Mouse (Mus musculus) heart, postnatal 36 days (tissue): ENCODE data around the gene Ece1. TPM values are rescaled to one million over a fixed set of nuclear protein-coding genes. Genes with fewer than 3 reads are reported as not detected.

Experiments used
- DNase-seq, 2 experiments: peaks; one replicate each; pipeline ENCODE4 v3.0.0; 2021 to 2022
- intact Hi-C: fragments of 180-260 bp; cut with DNase I; formaldehyde crosslinking; loops from one replicate; pipeline ENCODE4 v1.15.1; 2025
- total RNA-seq, 2 experiments: library from RNA; stranded (reverse); gene quantifications; 2 replicates each; pipeline ENCODE4 v1.2.3; 2021

The Ece1 gene
- total RNA-seq, 2 experiments from 2014 or later = 113 to 115 TPM

DNA sequence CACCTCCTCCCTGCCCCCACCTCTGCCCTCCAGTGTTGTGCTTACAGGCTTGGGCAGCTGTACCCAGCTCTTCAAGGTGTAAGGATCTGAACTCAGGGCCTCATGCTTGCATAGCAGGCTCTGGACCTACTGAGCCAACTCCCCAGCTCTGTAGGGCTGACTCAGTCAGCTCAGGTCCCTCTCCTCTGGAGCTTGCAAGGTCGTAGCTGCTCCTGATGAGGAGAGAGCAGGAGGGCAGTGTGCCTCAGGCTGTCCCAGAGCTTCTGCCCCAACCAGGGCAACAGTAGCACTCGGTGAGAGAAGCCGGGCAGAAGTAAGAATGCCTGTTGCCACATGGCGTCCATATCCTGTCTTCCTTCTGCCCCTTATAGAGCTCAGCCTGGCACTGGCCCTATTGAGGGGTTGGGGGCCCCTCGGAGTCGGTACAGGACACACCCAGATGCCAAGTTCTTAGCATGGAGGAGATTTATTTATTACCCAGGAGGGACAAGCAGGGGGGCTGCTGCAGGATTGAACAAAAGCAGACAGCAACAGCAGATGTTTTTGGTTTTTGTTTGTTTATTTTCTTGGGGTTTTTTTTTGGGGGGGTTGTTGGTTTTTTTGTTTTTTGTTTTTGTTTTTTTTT, 70.6 kb downstream of the Ece1 start:
- DNase-seq = no peak
- intact Hi-C loops = no loop called here

DNA sequence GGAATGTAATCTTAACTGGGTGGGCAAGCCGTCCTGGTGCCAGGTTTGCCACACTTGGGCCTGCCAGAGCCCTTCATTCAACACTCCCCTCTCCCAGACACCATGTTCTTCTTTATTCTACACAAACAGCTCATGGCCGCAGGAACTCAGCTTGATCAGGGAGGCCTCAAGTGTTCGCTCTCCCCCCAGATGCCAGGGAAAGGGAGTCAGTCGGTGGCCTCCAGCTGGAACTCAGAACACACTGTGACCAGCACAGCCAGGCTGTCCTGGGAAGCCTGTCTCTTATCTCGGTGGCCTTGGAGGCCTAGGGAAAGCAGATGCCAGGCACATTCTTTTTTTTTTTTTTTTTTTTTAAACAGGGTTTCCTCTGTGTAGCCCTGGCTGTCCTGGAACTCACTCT, 71.3 kb downstream of the Ece1 start:
- intact Hi-C loops = no loop called here
- no peak for DNase-seq

DNA sequence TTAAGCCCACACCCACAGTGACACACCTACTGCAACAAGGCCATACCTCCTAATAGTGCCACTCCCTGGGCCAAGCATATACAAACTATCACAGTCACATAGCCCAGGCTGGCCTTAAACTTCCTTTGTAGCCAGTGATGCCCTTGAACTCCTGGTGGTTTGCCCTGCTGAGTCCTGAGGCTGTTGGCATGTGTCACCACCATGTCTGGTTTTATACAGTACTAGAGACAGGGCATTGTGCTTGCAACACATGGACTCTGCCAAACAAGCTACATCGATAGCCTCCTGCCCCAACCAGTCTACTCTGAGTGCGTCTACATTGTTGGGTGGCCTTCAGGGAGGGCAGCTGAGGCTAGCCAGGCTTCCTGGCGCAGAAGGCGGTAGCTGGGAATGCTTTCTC, 74.1 kb downstream of the Ece1 start:
- DNase-seq = no peak
- intact Hi-C loops = no loop called here

DNA sequence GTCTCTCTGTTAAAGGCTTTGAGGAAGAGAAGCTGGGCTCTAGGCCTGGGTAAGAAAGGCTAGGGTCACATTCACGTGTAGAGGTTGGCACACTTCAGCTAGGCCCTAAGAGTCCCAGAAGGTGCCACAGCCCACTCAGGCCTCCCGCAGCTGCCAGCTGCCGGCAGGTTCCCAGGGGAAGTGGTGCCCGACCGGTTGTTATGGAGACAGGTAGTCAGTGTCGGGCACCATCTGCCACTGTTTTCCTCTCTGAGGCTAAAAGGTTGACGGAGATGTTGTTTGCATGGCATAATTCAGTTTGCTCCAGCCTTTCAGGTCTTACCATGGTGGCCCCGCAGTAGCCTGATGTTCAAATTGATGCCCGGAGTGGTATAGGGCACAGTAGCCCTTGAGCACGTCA, 78.0 kb downstream of the Ece1 start:
- no peak for DNase-seq
- intact Hi-C loops = no loop called here

DNA sequence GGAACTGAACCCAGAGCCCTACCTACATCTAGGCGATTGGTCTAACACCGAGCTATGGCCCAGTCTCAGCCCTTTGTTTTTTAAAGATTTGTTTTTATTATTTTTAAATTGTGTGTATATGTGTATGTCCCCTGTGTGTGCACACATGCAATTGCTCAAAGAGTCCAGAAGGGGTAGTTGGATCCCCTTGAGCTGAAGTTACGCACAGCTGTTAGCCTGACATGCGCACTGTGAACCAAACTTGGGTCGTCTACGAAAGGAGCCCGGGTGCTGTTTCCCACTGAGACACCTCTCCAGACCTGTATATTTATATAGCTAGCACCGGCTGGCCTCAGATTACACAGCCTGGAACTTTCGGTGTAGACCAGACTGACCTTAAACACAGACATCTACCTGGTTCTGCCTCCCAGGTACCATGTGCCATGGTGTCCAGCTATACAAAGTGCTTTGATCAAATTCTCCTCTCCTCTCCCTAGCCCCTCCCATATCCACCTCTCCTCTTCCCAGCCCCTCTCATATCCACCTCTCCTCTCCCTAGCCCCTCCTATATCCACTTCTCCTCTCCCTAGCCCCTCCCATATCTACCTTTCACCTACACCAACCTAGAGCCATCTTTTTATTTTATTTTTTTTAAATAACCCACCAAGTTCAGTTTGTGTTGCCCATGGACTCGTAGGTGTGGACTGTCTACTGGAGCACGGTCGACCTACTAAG, 79.3 kb downstream of the Ece1 start:
- intact Hi-C loops = no loop called here

DNA sequence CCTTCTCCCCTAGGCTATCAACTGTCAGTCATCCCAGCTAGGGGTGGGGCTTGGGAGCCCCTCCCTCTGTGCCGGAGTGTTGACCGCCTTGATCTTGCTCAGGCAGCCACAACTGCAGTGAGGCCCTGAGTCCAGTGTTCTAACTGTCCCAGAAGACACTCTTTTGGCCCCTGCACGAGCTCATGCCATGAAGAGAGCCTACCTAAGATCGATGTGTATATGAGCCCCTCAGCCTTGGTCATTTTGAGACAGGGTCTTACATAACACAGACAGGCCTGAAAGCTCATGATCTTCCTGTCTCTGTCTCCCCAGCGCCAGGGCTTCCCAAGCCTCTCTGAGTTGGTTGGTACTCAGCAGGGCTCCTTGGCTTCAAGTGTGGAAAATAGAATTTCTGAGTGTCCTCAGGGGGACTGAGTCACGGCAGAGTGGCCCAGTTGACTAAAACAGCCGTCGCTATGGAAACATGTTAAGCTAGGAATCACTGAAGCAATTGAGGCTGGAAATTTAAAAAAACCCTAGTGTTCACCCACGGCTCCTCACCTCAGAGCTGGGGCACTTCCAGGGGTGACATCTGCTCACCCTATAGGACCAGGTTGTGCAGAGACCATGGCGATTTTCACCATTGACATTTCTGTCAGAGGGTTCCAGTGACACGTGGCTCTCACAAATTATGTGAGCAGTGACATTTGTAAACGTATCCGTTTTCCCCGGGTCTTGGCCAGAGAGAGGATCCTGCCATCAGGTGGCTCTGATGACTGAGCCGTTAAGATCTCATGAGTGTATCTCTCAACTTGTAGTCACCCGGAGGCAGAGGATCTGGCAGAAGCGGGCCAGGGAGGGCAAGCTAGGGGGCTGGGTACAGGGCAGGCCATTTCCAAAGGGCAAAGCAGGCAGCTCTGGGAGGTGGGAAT, 80.1 kb downstream of the Ece1 start:
- DNase-seq = peak in 1 of 2 experiments; percentile 70
- intact Hi-C loops = no loop called here

More for the DNA sequence above, 79.3 kb downstream of the Ece1 start:
- DNase-seq = no peak

DNA sequence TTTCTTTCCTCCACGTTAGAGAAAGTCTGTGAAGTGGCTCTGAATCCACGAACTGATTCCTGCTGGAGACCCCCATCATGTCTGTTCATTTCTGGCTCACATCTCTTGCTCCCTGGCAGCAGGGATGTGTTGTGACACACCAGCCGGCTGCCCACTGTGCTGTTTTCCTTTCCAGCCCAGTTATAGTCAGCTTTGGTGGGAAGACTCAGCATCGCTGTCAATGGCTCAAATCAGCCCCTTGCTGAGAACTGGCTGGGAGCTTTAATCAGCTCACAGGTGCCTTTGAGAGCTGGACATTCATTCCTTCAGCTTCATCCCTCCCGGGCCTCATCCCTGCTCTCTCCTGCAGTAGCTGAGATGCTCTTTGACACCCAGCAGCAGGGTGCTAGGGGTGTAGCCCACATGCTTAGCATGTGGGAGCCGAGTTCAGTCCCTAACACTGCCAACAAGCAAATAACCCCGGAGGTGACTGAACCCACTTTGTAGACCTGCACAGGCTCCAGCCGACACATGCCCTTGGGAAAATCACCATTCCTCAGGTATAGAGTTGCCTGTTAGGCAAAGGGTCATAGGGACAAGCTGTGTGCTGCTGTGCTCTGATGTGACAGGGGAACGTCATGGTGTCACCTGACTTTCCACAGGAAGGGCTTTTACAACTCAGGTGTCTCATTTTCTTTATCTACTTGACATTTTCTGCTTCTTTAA, 80.9 kb downstream of the Ece1 start:
- intact Hi-C loops = no loop called here
- DNase-seq = no peak

DNA sequence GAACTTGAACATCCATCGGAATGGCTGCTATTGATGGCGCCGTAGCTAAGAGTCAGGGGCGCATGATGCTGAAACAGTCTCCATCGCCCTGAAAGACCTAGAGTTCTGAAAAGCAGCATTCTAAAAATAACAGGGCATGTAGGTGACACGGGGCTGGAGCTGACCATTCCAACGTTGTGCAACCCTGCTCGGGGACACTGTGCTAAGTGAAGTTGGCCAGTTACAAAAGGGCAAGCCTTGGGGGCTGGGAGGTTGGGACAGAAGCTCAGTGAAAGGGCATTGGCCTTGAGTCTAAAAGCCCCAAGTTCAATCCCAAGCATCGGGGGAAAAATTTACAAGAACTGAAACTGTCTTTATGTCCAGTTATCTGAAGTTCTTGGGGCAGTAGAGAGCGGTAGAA, 81.5 kb downstream of the Ece1 start:
- DNase-seq = no peak
- intact Hi-C loops = no loop called here

DNA sequence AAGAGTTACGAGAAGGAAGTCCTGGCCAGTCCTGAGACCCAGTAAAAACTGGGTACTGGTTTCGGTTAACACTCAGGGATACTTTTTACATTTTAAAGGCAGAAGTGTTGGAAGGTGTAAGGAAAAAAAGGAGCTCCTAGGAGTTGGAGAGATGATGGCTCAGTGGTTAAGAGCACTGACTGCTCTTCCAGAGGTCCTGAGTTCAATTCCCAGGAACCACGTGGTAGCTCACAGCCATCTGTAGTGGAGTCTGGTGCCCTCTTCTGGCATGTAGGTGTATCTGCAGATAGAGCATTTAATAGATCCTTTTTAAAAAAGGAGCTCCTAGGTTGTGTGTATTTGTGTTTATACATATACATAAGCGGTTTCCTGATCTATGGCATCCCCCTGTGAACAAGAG, 83.3 kb downstream of the Ece1 start:
- intact Hi-C loops = loop anchor here (2.0 to 5.0 kb wide), 2 partner anchors 35 to 263 kb away; no protein-coding TSS in a partner anchor
- DNase-seq = no peak

DNA sequence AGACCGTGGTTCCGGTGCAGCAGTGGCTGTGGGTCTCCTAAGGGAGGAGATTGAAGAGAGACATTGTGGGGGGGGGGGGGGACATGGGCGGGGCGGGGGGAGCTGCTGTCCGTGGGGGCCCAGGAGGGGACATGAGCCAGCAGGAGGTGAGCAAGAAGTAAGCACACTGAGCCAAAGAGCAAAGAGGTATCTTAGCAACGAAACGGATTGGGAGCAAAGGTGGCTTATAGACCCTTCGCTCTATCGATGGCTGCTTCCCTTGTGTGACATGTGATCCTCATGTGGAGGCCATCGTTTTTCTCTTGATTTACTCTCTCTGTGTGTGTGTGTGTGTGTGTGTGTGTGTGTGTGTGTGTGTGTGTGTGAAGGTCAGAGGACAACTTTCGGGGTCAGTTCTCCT, 84.4 kb downstream of the Ece1 start:
- no peak for DNase-seq
- intact Hi-C loops = loop anchor here (5.0 kb wide), 1 partner anchor 264 kb away; no protein-coding TSS in a partner anchor

DNA sequence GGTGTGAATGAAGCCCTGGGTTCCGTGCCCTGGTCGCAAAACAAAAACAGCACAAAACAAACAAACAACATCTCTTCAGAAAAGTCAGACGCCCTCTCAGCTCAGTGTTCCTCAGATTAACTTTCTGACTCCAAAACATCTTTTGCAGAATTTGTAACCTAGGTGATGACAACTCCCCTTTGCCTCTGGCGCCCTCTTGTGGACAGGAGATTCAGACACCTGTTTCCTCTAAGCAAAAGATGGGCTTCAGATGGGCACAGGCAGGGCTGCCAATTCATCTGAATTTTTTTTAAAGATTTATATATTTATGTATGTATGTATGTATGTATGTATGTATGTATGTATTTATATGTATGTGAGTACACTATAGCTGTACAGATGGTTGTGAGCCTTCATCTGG, 90.8 kb downstream of the Ece1 start:
- intact Hi-C loops = loop anchor here (1.0 to 2.0 kb wide), 3 partner anchors 44 to 222 kb away; no protein-coding TSS in a partner anchor
- peak; percentile 75 to 86 for DNase-seq

DNA sequence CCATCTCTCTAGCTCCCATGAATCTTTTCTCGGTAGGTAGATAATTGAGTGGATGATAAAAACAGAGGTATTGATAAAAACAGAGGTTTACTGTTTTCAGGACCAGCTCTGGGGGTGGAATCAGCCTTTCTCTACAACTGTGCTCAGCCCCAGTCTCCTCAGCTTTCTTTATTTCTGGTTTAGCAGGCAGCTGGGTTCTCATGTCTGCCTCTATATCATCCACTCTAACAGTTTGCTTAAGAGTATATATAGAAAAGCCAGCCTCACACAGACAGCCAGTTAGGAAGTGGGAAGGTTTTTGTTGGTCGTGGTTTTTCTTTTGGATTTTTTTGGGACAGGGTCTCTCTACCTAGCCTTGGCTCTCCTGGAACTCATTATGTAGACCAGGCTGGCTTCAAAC, 92.1 kb downstream of the Ece1 start:
- intact Hi-C loops = no loop called here
- DNase-seq = no peak

DNA sequence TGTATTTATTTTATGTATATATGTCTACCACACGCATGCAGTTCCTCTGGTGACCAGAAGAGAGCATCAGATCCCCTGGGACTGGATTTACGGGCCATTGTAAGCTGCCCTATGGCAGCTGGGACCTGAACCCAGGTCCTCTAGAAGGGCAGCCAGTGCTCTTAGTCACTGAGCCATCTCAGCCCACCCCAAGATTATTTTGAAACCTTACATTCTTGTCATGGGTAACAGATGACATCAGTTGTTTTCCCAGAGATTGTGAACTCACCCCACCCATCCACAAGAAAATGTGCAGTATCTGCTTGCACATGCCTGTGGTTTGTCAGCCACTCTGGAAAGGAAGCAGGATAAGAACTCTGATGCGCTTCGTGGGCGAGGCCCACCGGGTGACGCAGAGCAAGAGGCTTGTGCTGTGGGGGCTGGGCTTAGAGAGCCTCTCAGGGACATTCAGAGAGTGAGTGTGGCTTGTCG, 92.9 kb downstream of the Ece1 start:
- DNase-seq = peak; percentile 49 to 61
- intact Hi-C loops = no loop called here

DNA sequence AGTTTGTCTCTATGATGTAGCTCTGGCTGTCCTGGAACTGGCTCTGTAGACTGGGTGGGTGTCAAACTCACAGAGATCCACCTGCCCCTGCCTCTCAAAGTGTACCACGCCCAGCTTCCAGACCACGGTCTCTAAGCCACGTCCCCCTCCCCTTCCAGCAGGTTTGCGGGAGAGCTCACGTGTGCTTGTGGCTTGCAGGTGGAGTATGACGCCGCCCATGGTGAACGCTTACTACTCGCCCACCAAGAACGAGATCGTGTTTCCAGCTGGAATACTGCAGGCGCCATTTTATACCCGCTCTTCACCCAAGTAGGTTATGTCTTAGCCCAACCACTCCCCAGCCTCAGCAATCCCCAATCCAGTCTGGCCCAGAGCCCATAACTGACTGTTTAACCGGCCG, 94.2 kb downstream of the Ece1 start:
- DNase-seq = no peak
- intact Hi-C loops = no loop called here

DNA sequence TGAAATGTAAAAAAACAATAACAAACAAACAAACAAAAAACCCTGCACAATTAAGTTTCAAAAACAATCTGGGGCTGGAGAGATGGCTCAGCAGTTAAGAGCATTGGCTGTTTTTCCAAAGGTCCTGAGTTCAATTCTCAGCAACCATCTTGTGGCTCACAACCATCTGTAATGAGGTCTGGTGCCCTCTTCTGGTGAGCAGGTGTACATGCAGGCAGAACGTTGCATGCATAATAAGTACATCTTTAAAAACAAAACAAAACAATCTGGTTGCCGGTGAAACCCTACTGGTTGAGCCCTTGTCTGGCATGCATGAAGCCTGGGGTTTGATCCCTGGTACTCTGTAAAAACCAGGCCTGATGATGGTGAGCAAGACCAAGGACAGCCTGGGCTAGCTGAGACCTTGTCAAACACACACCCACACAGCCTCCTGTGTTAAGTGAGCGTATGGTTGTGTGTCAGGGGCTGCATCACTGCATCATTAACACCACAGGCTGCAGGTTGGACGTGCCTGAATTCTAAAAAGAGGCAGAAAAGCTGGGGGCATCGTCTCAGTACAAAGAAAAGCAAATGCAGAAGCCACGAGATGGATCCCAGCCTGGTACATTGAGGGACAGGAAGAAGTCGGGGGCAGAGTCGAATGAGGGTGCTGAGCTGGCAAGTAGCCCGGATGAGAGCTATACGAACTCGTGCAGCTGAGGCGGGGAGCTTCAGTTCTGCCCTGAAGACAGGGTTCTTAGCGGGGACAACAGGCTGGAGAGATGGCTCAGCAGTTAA, 98.0 kb downstream of the Ece1 start:
- DNase-seq = no peak
- intact Hi-C loops = loop anchor here (10.0 kb wide), 2 partner anchors 145 to 355 kb away; no protein-coding TSS in a partner anchor

DNA sequence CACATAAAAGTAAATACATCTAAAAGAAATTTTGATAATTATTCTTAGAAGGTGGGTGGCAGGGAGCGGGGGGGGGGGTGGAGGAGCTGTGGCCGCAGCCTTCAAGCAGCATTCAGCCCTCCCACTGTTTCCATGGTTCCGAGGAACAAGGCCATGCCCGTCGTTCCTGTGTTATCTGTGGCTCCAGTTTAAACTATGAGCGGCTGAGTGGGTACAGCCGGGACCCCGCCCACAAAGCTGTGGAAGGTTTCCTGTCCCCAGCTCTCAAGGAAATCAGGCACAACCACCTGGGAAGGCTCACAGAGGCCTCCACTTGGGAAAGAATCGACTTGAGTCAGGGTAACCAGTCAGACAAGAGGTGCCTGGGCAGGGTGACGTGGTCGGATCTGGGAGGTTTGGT, 98.7 kb downstream of the Ece1 start:
- intact Hi-C loops = loop anchor here (10.0 kb wide), 2 partner anchors 144 to 354 kb away; no protein-coding TSS in a partner anchor
- peak in 1 of 2 experiments; percentile 25 for DNase-seq

DNA sequence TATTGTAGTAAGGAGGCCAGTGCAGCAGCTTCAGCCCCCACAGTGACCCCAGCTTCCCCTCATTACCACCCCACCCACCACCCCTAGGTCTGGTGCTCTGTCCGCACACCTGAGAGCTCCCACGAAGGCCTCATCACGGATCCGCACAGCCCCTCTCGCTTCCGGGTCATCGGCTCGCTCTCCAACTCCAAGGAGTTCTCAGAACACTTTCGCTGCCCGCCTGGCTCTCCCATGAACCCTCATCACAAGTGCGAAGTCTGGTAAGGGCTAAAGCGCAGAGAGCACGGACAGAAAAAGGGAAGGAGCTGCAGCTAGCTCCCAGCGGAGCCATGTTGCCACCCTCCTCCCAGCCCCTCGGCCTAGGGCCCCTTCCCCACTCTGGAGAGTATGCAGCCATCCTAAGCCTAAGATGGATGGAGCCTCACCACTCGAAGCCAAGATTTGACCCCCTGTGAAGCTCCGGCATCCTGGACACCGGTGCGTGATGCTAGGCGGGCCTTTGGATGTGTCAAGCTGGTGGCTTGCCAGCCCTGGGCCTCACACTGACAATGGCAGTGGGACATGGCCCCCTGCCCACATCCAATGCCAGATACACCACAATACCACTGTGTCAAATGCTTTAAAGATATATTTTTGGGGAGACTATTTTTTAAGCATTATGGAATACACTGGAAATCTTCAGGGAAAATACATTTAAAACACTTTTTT, 100.8 kb downstream of the Ece1 start:
- no peak for DNase-seq
- intact Hi-C loops = loop anchor here (10.0 kb wide), 2 partner anchors 142 to 352 kb away; no protein-coding TSS in a partner anchor

DNA sequence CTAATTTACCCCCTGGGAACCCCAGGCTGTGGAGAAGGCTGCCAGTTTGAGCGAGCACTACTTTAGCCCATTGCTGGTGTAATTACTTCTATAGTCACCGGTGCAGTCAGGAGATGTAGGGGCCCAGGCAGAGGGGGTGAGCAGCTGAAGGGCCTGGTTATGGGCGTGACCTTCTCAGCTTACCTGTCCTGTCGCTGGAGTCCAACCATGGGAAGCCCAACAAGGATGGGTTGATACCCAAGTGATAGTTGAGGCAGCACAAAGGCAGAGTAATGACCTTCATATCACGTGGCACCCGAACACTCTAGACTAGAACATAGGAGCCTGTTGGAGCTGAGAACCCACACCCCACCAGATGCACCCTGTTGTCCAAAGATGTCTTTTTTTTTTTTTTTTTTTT, 101.4 kb downstream of the Ece1 start:
- DNase-seq = no peak
- intact Hi-C loops = loop anchor here (10.0 kb wide), 2 partner anchors 141 to 351 kb away; no protein-coding TSS in a partner anchor
